Mouse (Mus musculus): Measurements from ENCODE around the gene Cope.

Cope gene

DNA sequence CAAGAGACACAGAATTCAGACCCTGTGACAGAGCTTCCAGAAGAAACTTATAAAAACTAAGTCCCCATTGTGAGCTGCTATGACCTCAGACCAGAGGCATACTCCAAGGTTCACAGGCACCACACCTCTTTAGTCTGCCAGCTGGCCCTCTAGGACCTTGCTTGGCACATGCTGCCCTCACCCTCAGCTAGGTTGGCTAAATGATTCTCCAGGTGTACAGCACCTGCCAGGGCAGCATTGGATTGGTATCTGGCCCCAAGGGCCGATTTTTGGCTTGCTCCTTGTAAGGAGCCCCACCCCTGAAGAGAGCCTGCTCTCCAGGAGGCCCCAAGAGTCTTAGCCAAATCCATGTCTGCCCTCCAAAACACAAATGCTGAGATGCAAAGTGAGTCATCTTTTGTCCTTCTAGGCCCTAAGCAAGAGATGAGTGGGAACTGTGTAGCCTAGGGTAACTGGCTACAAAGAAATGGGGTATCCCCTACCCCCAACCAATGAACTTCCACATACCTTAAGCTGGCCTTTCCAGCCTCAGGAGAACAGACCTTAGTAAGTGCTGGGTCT is 45.6 kb downstream of the Cope start:
- no peak for DNase-seq (ENCODE audit: inconsistent ontology term)

DNA sequence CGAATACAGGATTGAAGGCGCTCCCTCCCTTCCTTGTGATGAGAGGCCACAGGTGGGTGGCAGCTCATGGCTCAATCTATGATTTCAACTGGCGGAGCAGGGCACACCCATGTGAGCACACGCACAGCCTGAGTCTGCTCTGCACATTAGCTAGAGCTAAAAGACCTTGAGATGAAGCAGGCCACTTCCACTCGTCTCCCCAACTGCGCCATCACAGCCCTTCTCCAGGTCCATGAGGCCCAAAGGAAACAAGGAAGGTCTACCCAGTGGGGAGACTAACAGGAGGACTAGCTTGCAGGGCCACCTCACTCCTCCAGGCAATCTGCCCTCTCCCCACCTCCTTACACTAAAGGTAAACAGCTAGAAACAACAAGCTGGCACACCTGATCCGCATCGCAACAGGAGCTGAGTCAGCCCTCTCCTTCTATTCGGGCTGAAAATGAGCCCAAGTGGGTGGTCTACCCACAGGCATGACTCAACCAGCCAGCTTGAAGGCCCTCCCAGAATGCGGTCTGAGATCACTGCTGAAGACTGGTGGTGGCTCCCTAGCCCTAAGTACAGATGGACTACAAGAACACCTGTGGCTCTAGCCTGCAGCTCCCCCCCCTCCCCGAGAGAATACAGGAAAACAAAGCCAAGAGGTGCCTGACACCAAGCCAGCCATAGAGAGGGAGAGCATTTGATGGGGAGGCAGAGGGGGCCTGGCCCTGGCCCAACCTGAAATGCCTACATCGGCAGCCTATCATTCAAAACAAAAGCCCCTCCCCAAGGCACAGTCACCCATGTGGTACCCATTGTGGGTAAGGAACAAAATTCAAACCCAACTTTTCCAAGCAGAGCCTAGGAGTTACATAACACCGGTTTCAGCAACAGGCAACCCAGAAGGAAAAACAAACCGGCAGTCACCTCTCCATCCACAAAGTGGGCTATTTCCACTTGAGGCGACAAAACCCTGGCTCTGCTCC is 49.0 kb downstream of the Cope start:
- DNase-seq (ENCODE audit: inconsistent ontology term) = peak; percentile 70

- no peak for DNase-seq (ENCODE audit: inconsistent ontology term)
Observed at GRCm38 (mm10) chr8:70352000-70352384, 49.7 kb downstream of the Cope start.

DNA sequence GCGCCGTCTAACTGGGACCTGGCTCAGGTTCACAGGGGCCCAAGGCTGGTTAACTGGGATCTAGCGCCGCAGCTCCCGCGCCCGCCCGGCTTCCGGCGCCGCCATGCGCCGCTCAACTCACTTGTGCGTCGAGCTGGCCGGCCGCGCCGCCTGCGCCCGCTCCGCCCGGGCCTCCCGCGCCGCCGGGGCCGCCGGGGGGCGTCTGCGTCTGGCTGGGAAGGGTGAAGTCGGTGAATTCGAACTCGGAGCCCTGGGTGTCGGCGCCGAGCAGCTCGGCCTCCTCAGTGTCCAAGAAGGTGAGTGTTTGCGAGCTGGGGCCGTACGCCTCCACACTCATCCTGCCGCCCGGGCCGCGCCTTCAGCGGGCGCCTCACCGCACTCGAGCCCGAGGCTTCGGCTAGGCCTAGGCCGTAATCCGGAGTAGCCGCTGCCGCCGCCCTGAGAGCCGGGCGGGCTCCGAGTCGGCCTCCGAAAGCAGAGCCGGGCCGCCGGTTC is 50.4 kb downstream of the Cope start:
- DNase-seq (ENCODE audit: inconsistent ontology term) = peak; percentile 47

GRCm38 (mm10) chr8:70353194-70353817 is 51.0 kb downstream of the Cope start, which contains the start of gene Upf1:
Upf1 (minus strand) TSS chr8:70353278.
- peak; percentile 99 for DNase-seq (ENCODE audit: inconsistent ontology term)

DNA sequence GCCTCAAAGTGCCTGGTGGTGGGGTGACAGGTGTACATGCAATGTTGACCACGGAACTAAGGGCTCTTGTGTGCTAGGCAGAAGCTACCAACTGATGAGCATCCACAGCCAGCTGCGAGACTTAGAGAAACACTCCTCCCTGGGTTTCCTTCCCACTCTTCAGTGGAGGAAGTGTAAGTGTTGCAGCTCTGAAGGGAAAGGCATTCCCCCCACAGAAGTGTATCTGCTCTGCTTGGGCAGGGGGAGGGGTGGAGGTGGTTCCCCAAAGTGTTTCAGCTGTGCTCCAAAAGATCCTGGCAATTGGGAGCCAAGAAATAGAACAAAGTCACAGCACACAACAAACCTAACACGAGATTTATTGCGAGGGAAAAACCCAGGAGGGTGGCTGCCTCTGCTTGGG is 51.7 kb downstream of the Cope start:
- no peak for DNase-seq (ENCODE audit: inconsistent ontology term)

- no peak for DNase-seq (ENCODE audit: inconsistent ontology term)
Observed at GRCm38 (mm10) chr8:70356111-70356510, 53.8 kb downstream of the Cope start.

- peak; percentile 40 for DNase-seq (ENCODE audit: inconsistent ontology term)
Observed at GRCm38 (mm10) chr8:70359411-70359810, 57.1 kb downstream of the Cope start.

DNA sequence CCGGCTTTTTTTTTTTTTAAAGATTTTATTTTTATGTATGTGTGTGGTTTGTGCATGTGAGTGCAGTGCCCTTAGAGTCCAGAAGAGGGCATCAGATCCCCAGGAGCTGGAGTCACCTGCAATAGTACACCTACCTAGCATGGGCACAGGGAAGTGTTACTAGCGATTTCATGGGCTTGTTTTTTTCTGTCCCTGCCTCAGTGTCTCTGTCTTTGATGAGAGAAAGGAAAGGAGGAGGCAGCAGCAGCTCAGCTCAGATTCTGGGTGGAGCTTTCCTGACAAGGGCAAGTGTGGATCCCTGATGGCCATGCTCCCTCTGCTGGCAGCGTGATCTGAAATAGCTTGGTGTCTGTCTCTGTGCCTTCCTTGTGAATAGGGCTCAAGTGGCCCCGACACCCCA is 58.5 kb downstream of the Cope start:
- peak; percentile 35 for DNase-seq (ENCODE audit: inconsistent ontology term)

GRCm38 (mm10) chr8:70361484-70362032 is 59.2 kb downstream of the Cope start:
- no peak for DNase-seq (ENCODE audit: inconsistent ontology term)
